ENCODE assay signal across 20 mouse cellular contexts in genomic region chr1:160850674-160851073, GRCm38 (mm10). TPM values are rescaled to one million over a fixed set of nuclear protein-coding genes. Genes with fewer than 3 reads are reported as not detected.
DNase-seq lines count a peak whose midpoint lies in the region; ATAC-seq and TF ChIP-seq lines count a peak whose summit lies in the region.
"Had no signal": no experiment of that assay in that cellular context is flagged by ENCODE, and none has a peak within 500 bp of the region (broad histone marks: within the 10 kb centered on the region; RNA-seq: fewer than 3 reads in every experiment).

No protein-coding gene starts in this region.

- H3K9ac ChIP-seq in heart, adult 2 months (ENCODE audit: low read depth, low read length): no peak overlapping the region
- H3K9ac ChIP-seq in liver, embryonic 15.5 days: no peak overlapping the region
- no peak overlapping the region for H3K9ac ChIP-seq in liver, embryonic 12.5 days
- H3K9ac ChIP-seq in intestine, postnatal 0 days (ENCODE audit: low read depth, low read length): no peak overlapping the region
- H3K9ac ChIP-seq: forebrain, embryonic 13.5 days; hindbrain, embryonic 12.5 days; hindbrain, embryonic 15.5 days had no signal

- H3K36me3 ChIP-seq in heart, adult 2 months (ENCODE audit: control insufficient read depth, insufficient read depth, low read length): no peaks in the 10 kb centered on the region
- no peaks in the 10 kb centered on the region for H3K36me3 ChIP-seq in liver, embryonic 15.5 days (replicated peaks)
- no peaks in the 10 kb centered on the region for H3K36me3 ChIP-seq in liver, embryonic 12.5 days
- H3K36me3 ChIP-seq in intestine, postnatal 0 days (ENCODE audit: control insufficient read depth, insufficient read depth): no peaks in the 10 kb centered on the region
- H3K36me3 ChIP-seq: forebrain, embryonic 10.5 days; hindbrain, embryonic 12.5 days; hindbrain, embryonic 15.5 days had no signal

- no peaks in the 10 kb centered on the region for H3K79me2 ChIP-seq in heart, adult 2 months (replicated peaks; ENCODE audit: control insufficient read depth, insufficient read depth, low read length)

- H3K27ac ChIP-seq in heart, adult 2 months: no peak overlapping the region
- H3K27ac ChIP-seq in liver, embryonic 15.5 days (replicated peaks): no peak overlapping the region
- no peak overlapping the region for H3K27ac ChIP-seq in liver, embryonic 12.5 days
- no peak overlapping the region for H3K27ac ChIP-seq in intestine, postnatal 0 days (ENCODE audit: low read depth, low read length)
- H3K27ac ChIP-seq: forebrain, embryonic 10.5 days; forebrain, embryonic 13.5 days; hindbrain, embryonic 12.5 days; hindbrain, embryonic 15.5 days had no signal

- TF ChIP-seq CTCF in heart, adult 2 months (IDR thresholded peaks at IDR 0.05): no peak
- TF ChIP-seq CTCF in intestine, postnatal 0 days (IDR thresholded peaks at IDR 0.05; ENCODE audit: low read depth): no peak

- WGBS in heart, adult 2 months: 80% methylated on average over 1 of the region's 1 CpGs
- WGBS in liver, embryonic 15.5 days (ENCODE audit: insufficient replicate concordance): 42% methylated on average over 1 of the region's 1 CpGs
- 48% methylated on average over 1 of the region's 1 CpGs for WGBS in liver, embryonic 12.5 days (ENCODE audit: insufficient replicate concordance)
- 20% methylated on average over 1 of the region's 1 CpGs for WGBS in intestine, postnatal 0 days

- H3K27me3 ChIP-seq in heart, adult 2 months (ENCODE audit: control insufficient read depth, insufficient read depth, low read length): no peaks in the 10 kb centered on the region
- no peaks in the 10 kb centered on the region for H3K27me3 ChIP-seq in liver, embryonic 15.5 days
- no peaks in the 10 kb centered on the region for H3K27me3 ChIP-seq in liver, embryonic 12.5 days (replicated peaks)
- H3K27me3 ChIP-seq in intestine, postnatal 0 days (replicated peaks; ENCODE audit: control insufficient read depth, insufficient read depth, low read length): no peaks in the 10 kb centered on the region
- H3K27me3 ChIP-seq: forebrain, embryonic 13.5 days; hindbrain, embryonic 12.5 days; hindbrain, embryonic 15.5 days had no signal

- intact Hi-C loops in heart, adult 2 months (cut with DNase I): no loop called here

- peak; percentile 50 for DNase-seq in heart, adult 11 months
- DNase-seq in heart, adult 2 months: no peak
- no peak for DNase-seq in spleen, postnatal 4 days (ENCODE audit: low spot score in 2 of 2)
- no peak for DNase-seq in gastrocnemius, postnatal 10 days
- DNase-seq: adrenal gland, adult 8-10 months; adrenal gland, postnatal 25 days; cerebellum, adult 11-12 months; cerebellum, adult 8-10 months; cerebellum, postnatal 10 days; gastrocnemius, postnatal 25 days had no signal

- H3K4me1 ChIP-seq in heart, adult 2 months (ENCODE audit: control insufficient read depth, insufficient read depth, low read length): no peaks in the 10 kb centered on the region
- H3K4me1 ChIP-seq in liver, embryonic 15.5 days (replicated peaks): peaks cover 3% of the 10 kb centered on the region; the same call in 1 of the 2 replicates
- H3K4me1 ChIP-seq in liver, embryonic 12.5 days: no peaks in the 10 kb centered on the region
- H3K4me1 ChIP-seq in intestine, postnatal 0 days (replicated peaks; ENCODE audit: control insufficient read depth, insufficient read depth, low read length): no peaks in the 10 kb centered on the region
- H3K4me1 ChIP-seq: forebrain, embryonic 10.5 days; forebrain, embryonic 13.5 days; hindbrain, embryonic 12.5 days; hindbrain, embryonic 15.5 days had no signal

- no peak overlapping the region for H3K4me3 ChIP-seq in heart, adult 2 months
- H3K4me3 ChIP-seq in liver, embryonic 15.5 days (replicated peaks): no peak overlapping the region
- H3K4me3 ChIP-seq in liver, embryonic 12.5 days: no peak overlapping the region
- no peak overlapping the region for H3K4me3 ChIP-seq in intestine, postnatal 0 days (ENCODE audit: low read depth, low read length)
- H3K4me3 ChIP-seq: forebrain, embryonic 10.5 days; forebrain, embryonic 13.5 days; hindbrain, embryonic 12.5 days; hindbrain, embryonic 15.5 days had no signal

- peak; percentile 25; the same call in 1 of the 2 replicates for ATAC-seq in liver, embryonic 15.5 days (ENCODE audit: insufficient read depth)
- ATAC-seq in liver, embryonic 12.5 days: no peak
- peak; percentile 70 for ATAC-seq in intestine, postnatal 0 days
- ATAC-seq: activated CD4-positive, CD25-positive, alpha-beta regulatory T cell, adult 4 months; forebrain, embryonic 13.5 days; forebrain, embryonic 16.5 days had no signal

- no peaks in the 10 kb centered on the region for H3K9me3 ChIP-seq in liver, embryonic 15.5 days (replicated peaks)
- no peaks in the 10 kb centered on the region for H3K9me3 ChIP-seq in liver, embryonic 12.5 days (replicated peaks)
- no peaks in the 10 kb centered on the region for H3K9me3 ChIP-seq in intestine, postnatal 0 days (ENCODE audit: control insufficient read depth)
- H3K9me3 ChIP-seq: forebrain, embryonic 10.5 days; forebrain, embryonic 13.5 days; hindbrain, embryonic 12.5 days; hindbrain, embryonic 15.5 days had no signal

- TF ChIP-seq EP300 in heart, adult 2 months (IDR thresholded peaks at IDR 0.05; ENCODE audit: insufficient read depth, low read depth, low read length): no peak

- H3K4me2 ChIP-seq in liver, embryonic 15.5 days: no peak overlapping the region
- no peak overlapping the region for H3K4me2 ChIP-seq in liver, embryonic 12.5 days
- no peak overlapping the region for H3K4me2 ChIP-seq in intestine, postnatal 0 days (replicated peaks; ENCODE audit: low read depth)
- H3K4me2 ChIP-seq: forebrain, embryonic 13.5 days; heart, embryonic 11.5 days; hindbrain, embryonic 12.5 days; hindbrain, embryonic 15.5 days had no signal

- no peak for TF ChIP-seq POLR2A in heart, adult 2 months (IDR thresholded peaks at IDR 0.05; ENCODE audit: insufficient read depth, low read depth, low read length)

RNA-seq across cellular contexts. Expression of gene Rc3h1, which starts 55.5 kb away (rescaled TPM):
- 10 to 100 TPM; 39.0 to 42.0 TPM for total RNA-seq in heart, adult 2 months (2021)
- 9.8 and 21.1 TPM in 2 replicates for polyA plus RNA-seq in heart, adult 2 months (2012; rRNA removed)
- 3.9 and 4.8 TPM in 2 replicates for polyA plus RNA-seq in liver, embryonic 15.5 days (2015; fragmentation: Nextera tagmentation; extraction: Ambion mirVana)
- 5.9 and 6.7 TPM in 2 replicates for polyA plus RNA-seq in liver, embryonic 12.5 days (2016; fragmentation: Nextera tagmentation; extraction: Ambion mirVana)
- polyA plus RNA-seq in intestine, postnatal 0 days (2015; fragmentation: Nextera tagmentation; extraction: Ambion mirVana): 3.8 and 4.0 TPM in 2 replicates
- total RNA-seq in gastrocnemius, postnatal 10 days (2021): 10 to 100 TPM; 32.1 to 36.9 TPM

RNA-seq across cellular contexts. Expression of gene Rabgap1l, which starts 57.7 kb away (rescaled TPM):
- 10 to 100 TPM; 67.6 to 68.4 TPM for total RNA-seq in heart, adult 2 months (2021)
- 19.0 and 51.5 TPM in 2 replicates for polyA plus RNA-seq in heart, adult 2 months (2012; rRNA removed)
- polyA plus RNA-seq in liver, embryonic 15.5 days (2015; fragmentation: Nextera tagmentation; extraction: Ambion mirVana): 26.5 and 26.7 TPM in 2 replicates
- polyA plus RNA-seq in liver, embryonic 12.5 days (2016; fragmentation: Nextera tagmentation; extraction: Ambion mirVana): 55.7 and 55.8 TPM in 2 replicates
- 23.2 and 25.6 TPM in 2 replicates for polyA plus RNA-seq in intestine, postnatal 0 days (2015; fragmentation: Nextera tagmentation; extraction: Ambion mirVana)
- 10 to 100 TPM; 14.2 to 21.4 TPM for total RNA-seq in gastrocnemius, postnatal 10 days (2021)
